Comparison of ENCODE assay signal across 9 mouse cellular contexts in genomic region chr2:60905283-60905682, GRCm38 (mm10). TPM values are rescaled to one million over a fixed set of nuclear protein-coding genes. Genes with fewer than 3 reads are reported as not detected.
DNase-seq lines count a peak whose midpoint lies in the region; ATAC-seq lines count a peak whose summit lies in the region.
"Had no signal": no experiment of that assay in that cellular context is flagged by ENCODE, and none has a peak within 500 bp of the region (broad histone marks: within the 10 kb centered on the region; RNA-seq: fewer than 3 reads in every experiment).

No protein-coding gene starts in this region.

- H3K27me3 ChIP-seq in hindbrain, embryonic 11.5 days (ENCODE audit: control insufficient read depth, insufficient read depth, low read length), result no peaks in the 10 kb centered on the region
- H3K27me3 ChIP-seq in hindbrain, embryonic 12.5 days, result no peaks in the 10 kb centered on the region
- H3K27me3 ChIP-seq in embryonic facial prominence, embryonic 14.5 days (replicated peaks; ENCODE audit: control insufficient read depth, insufficient read depth, low read length), result no peaks in the 10 kb centered on the region
- no peaks in the 10 kb centered on the region for H3K27me3 ChIP-seq in stomach, embryonic 15.5 days (replicated peaks)
- H3K27me3 ChIP-seq: liver, embryonic 13.5 days had no signal

- no peaks in the 10 kb centered on the region for H3K4me1 ChIP-seq in hindbrain, embryonic 11.5 days (replicated peaks; ENCODE audit: control insufficient read depth, insufficient read depth, low read length)
- H3K4me1 ChIP-seq in hindbrain, embryonic 12.5 days, result 0 out of 2 replicates have a peak, but pooled peaks cover 3% of the 10 kb centered on the region
- H3K4me1 ChIP-seq in embryonic facial prominence, embryonic 14.5 days (ENCODE audit: control insufficient read depth, insufficient read depth, low read length), result peaks cover 22% of the 10 kb centered on the region
- peaks cover 9% of the 10 kb centered on the region; the same call in 1 of the 2 replicates for H3K4me1 ChIP-seq in stomach, embryonic 15.5 days

- ATAC-seq in hindbrain, embryonic 11.5 days (ENCODE audit: low FRiP score), result no peak
- ATAC-seq in hindbrain, embryonic 12.5 days (ENCODE audit: low FRiP score), result no peak
- 0 out of 2 replicates have a peak, but pooled peaks have one; percentile 24 for ATAC-seq in embryonic facial prominence, embryonic 14.5 days (ENCODE audit: low read depth)
- no peak for ATAC-seq in stomach, embryonic 15.5 days (ENCODE audit: insufficient read depth, low FRiP score, low read depth)

- peak; percentile 20 for DNase-seq in hindbrain, embryonic 11.5 days (ENCODE audit: low spot score)
- peak; percentile 55 for DNase-seq in retina, embryonic 14.5 days (ENCODE audit: low spot score)
- no peak for DNase-seq in retina, postnatal 1 day
- DNase-seq in embryonic facial prominence, embryonic 14.5 days (ENCODE audit: low spot score), result peak; percentile 87
- DNase-seq in gastrocnemius, adult 8-10 months (ENCODE audit: low spot score in 2 of 2), result no peak
- no peak for DNase-seq in left cerebral cortex, adult 8-10 months (ENCODE audit: low spot score in 2 of 2)
- DNase-seq: liver, embryonic 13.5 days had no signal

- H3K9ac ChIP-seq in hindbrain, embryonic 11.5 days (ENCODE audit: low read depth, low read length), result no peak overlapping the region
- no peak overlapping the region for H3K9ac ChIP-seq in hindbrain, embryonic 12.5 days
- no peak overlapping the region for H3K9ac ChIP-seq in embryonic facial prominence, embryonic 14.5 days (ENCODE audit: low read depth, low read length)
- H3K9ac ChIP-seq in stomach, embryonic 15.5 days, result no peak overlapping the region
- H3K9ac ChIP-seq: liver, embryonic 13.5 days had no signal

- no peak overlapping the region for H3K4me2 ChIP-seq in hindbrain, embryonic 11.5 days (replicated peaks; ENCODE audit: low read depth, low read length)
- H3K4me2 ChIP-seq in hindbrain, embryonic 12.5 days (replicated peaks), result no peak overlapping the region
- peak overlapping the region; percentile 9; the same call in 1 of the 2 replicates for H3K4me2 ChIP-seq in embryonic facial prominence, embryonic 14.5 days (ENCODE audit: low read depth, low read length)
- no peak overlapping the region for H3K4me2 ChIP-seq in stomach, embryonic 15.5 days
- H3K4me2 ChIP-seq: liver, embryonic 13.5 days had no signal

- no peaks in the 10 kb centered on the region for H3K9me3 ChIP-seq in hindbrain, embryonic 11.5 days (ENCODE audit: control insufficient read depth, low read length)
- no peaks in the 10 kb centered on the region for H3K9me3 ChIP-seq in hindbrain, embryonic 12.5 days (replicated peaks)
- no peaks in the 10 kb centered on the region for H3K9me3 ChIP-seq in embryonic facial prominence, embryonic 14.5 days (ENCODE audit: control insufficient read depth, low read length)
- H3K9me3 ChIP-seq in stomach, embryonic 15.5 days, result no peaks in the 10 kb centered on the region
- H3K9me3 ChIP-seq: liver, embryonic 13.5 days had no signal

- H3K27ac ChIP-seq in hindbrain, embryonic 11.5 days (ENCODE audit: low read depth, low read length), result no peak overlapping the region
- no peak overlapping the region for H3K27ac ChIP-seq in hindbrain, embryonic 12.5 days
- H3K27ac ChIP-seq in embryonic facial prominence, embryonic 14.5 days (replicated peaks; ENCODE audit: low read depth, low read length), result peak overlapping the region; percentile 63
- H3K27ac ChIP-seq in stomach, embryonic 15.5 days, result peak overlapping the region; percentile 55
- H3K27ac ChIP-seq: liver, embryonic 13.5 days had no signal

- 34% methylated on average over 3 of the region's 3 CpGs for WGBS in hindbrain, embryonic 11.5 days
- whole genome bisulfite sequencing in hindbrain, embryonic 12.5 days, result 37% methylated on average over 3 of the region's 3 CpGs
- WGBS in embryonic facial prominence, embryonic 14.5 days, result 7% methylated on average over 3 of the region's 3 CpGs
- WGBS in stomach, embryonic 15.5 days, result 7% methylated on average over 3 of the region's 3 CpGs

- no peak overlapping the region for H3K4me3 ChIP-seq in hindbrain, embryonic 11.5 days (ENCODE audit: low read depth, low read length)
- H3K4me3 ChIP-seq in hindbrain, embryonic 12.5 days, result no peak overlapping the region
- no peak overlapping the region for H3K4me3 ChIP-seq in embryonic facial prominence, embryonic 14.5 days (ENCODE audit: low read depth, low read length)
- H3K4me3 ChIP-seq in stomach, embryonic 15.5 days (replicated peaks), result no peak overlapping the region
- H3K4me3 ChIP-seq: liver, embryonic 13.5 days had no signal

- no peaks in the 10 kb centered on the region for H3K36me3 ChIP-seq in hindbrain, embryonic 11.5 days (ENCODE audit: control insufficient read depth, insufficient read depth, low read length)
- H3K36me3 ChIP-seq in hindbrain, embryonic 12.5 days, result no peaks in the 10 kb centered on the region
- H3K36me3 ChIP-seq in embryonic facial prominence, embryonic 14.5 days (ENCODE audit: control insufficient read depth, insufficient read depth, low read length), result no peaks in the 10 kb centered on the region
- H3K36me3 ChIP-seq in stomach, embryonic 15.5 days, result no peaks in the 10 kb centered on the region
- H3K36me3 ChIP-seq: liver, embryonic 13.5 days had no signal

RNA-seq across cellular contexts. Expression of gene Rbms1, which starts 57.7 kb away (rescaled TPM):
- polyA plus RNA-seq in hindbrain, embryonic 11.5 days (2014; fragmentation: Nextera tagmentation; extraction: Ambion mirVana), result 66.7 and 78.6 TPM in 2 replicates
- 74.1 and 77.4 TPM in 2 replicates for polyA plus RNA-seq in hindbrain, embryonic 12.5 days (2016; fragmentation: Nextera tagmentation; extraction: Ambion mirVana)
- polyA plus RNA-seq in embryonic facial prominence, embryonic 14.5 days (2014; fragmentation: Nextera tagmentation; extraction: Ambion mirVana), result 101 and 116 TPM in 2 replicates
- 122 and 130 TPM in 2 replicates for polyA plus RNA-seq in stomach, embryonic 15.5 days (2015; fragmentation: Nextera tagmentation; extraction: Ambion mirVana)
- 10 to 100 TPM; 10.2 to 19.1 (median 16.0) TPM for total RNA-seq in gastrocnemius, adult 8-10 months (2022)
- 10 to 100 TPM; 20.8 to 25.4 (median 23.8) TPM for total RNA-seq in left cerebral cortex, adult 8-10 months (2022)

Comparison
In these comparisons a context has a peak if more than half of its experiments do, and no peak if none do; other contexts are left out.
1. DNase-seq: peak in hindbrain, embryonic 11.5 days (single experiment), retina, embryonic 14.5 days (single experiment) and embryonic facial prominence, embryonic 14.5 days (single experiment); none in retina, postnatal 1 day (single experiment), gastrocnemius, adult 8-10 months (0 of 2) and left cerebral cortex, adult 8-10 months (0 of 2).
2. H3K27ac ChIP-seq: peak in embryonic facial prominence, embryonic 14.5 days (single experiment) and stomach, embryonic 15.5 days (single experiment); none in hindbrain, embryonic 11.5 days (single experiment) and hindbrain, embryonic 12.5 days (single experiment).